Mouse (Mus musculus) adrenal gland, postnatal 10 days (tissue): Measurements from ENCODE around the gene Zfp446. TPM values are rescaled to one million over a fixed set of nuclear protein-coding genes. Genes with fewer than 3 reads are reported as not detected.
"Not testable (repeated sequence)": the region's sequence is repeated elsewhere in the genome, so short reads cannot be mapped to it uniquely, and the experiment has no call there.

Experiments used
- DNase-seq: peaks from one replicate; pipeline ENCODE4 v3.0.0; 2021; ENCODE audit warnings: mixed read lengths
- long read RNA-seq, 2 experiments: library from polyadenylated mRNA; stranded (forward); transcript quantifications; one replicate each; pipeline ENCODE4 v2.0.0; 2021
- total RNA-seq, 2 experiments: library from RNA; stranded (reverse); gene quantifications; 2 replicates each; pipeline ENCODE4 v1.2.3; 2021

Gene Zfp446
- total RNA-seq: 1 to 10 TPM; 5.4 to 5.9 TPM
- long read RNA-seq, experiment 1, full-length matches to known transcripts: 1 of 4 reads
- long read RNA-seq, experiment 1, partial matches to known transcripts: 0 of 4 reads
- long read RNA-seq, experiment 1, other reads (novel, unspliced or antisense): 3 of 4 reads
- long read RNA-seq, experiment 2, full-length matches to known transcripts: 2 of 3 reads
- long read RNA-seq, experiment 2, partial matches to known transcripts: 0 of 3 reads
- long read RNA-seq, experiment 2, other reads (novel, unspliced or antisense): 1 of 3 reads

DNA sequence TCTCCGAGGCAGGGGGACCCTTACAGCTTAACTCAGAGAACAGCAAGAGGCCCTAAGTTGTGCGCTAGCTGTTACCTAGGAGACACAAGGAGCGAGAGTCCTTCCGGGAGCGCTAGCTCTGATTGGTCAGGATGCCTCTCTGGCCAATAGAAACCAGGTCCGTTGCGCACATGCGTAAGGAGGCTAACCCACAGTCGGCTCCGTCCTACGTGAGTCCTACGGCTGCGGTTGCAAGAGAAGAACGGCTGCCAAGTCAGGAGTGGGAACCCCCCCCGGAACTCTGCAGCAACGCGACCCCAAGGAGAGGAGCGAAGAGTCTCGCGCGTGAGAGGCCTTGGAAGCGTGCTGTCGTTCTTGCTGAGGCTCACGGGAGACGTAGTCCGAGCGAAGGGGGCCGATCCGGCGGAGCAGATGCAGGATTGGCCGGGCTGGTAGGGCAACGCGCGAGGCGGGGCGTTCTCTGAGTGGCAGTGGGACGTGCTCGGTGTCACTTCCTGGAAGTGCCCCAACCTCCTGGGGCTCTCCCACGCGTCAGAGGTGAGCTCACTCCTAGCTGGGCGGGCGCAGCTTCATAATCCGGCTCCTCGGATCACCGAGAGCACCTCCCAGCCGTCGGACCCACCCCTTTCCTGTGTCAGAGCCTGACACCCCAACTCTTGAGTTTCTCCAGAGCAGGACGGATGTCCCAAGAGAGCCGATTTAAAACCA lies at the start of gene Zfp446:
Zfp446 (plus strand) TSS at position 167 of the 708 bp plus-strand sequence.
- DNase-seq: peak; percentile 98

- no peak for DNase-seq
Measured at GRCm38 (mm10) chr7:12933615-12934140, 44.0 kb upstream of the Zfp446 start.

GRCm38 (mm10) chr7:12934808-12935207 lies 42.8 kb upstream of the Zfp446 start:
- no peak for DNase-seq

DNA sequence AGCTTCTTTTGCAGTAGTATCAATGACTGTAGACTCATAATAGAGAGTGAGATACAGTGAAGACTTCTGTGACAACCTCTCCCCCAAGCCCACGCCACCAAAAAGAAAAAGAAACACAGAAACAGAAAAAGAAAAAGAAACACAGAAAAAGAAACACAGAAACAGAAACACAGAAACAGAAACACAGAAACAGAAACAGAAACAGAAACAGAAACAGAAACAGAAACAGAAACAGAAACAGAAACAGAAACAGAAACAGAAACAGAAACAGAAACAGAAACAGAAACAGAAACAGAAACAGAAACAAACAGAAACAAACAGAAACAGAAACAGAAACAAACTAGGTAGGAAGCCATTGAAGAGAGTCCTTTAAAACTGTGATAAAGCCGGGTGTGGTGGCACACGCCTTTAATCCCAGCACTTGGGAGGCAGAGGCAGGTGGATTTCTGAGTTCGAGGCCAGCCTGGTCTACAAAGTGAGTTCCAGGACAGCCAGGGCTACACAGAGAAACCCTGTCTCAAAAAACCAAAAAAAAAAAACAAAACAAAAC lies 40.3 kb upstream of the Zfp446 start:
- not testable (repeated sequence) for DNase-seq

GRCm38 (mm10) chr7:12940599-12940998 lies 37.0 kb upstream of the Zfp446 start:
- DNase-seq: no peak

DNA sequence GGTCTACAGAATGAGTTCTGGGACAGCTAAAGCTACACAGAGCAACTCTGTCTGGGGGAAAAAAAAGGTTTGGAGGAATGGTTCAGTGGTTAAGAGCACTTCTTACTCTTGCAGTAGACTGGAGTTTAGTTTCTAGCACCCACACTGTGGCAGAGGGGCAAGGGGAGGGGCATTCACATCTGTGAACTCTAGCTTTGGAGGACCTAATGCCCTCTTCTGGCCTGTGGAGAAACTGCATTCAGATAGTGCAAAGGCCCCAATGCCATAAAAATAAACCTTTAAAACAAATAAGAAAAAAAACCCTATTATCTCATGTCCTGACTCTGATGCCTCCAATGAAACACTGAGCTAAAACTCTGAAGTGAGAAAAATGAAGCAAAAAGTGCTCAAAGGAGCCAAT lies 34.2 kb upstream of the Zfp446 start:
- DNase-seq: no peak

DNA sequence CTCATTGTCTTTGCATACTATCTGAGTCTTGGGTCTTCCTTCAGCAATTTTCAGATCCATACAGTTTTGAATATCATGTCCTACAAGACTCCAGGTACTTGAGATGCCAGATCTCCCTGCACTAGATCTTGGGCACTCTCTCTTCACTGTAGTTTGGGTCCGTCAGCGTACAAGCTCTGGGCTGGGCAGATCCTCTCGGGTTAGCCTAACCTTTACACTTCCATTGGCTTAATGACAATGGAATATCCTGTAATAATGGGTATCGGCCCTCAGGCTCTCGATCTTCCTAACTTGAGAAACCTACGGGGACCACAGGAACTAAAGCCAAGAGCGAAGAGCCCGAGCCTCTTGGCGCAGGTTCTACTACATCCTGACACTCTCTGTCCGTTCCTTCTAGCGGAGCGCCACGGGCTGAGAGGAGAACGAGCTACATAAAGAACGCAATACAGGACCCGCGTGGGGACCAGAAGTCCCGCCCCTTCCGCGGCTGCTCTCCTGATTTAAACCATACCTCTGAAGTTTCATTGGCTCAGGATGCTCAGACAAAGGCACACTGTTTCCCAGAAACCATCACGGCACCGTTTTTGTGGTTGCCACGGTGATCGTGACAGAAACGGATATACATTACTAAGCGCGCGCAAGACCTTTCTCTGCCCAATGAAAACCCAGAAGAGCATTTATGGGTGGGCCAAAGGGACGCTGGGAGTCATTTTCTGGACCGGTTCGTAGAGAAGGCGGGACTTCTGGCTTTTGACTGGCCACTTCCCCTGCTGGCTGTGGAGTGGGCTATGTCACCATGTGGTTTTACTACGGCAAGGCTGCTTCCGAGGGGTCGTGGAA lies 28.4 kb upstream of the Zfp446 start:
- peak; percentile 93 for DNase-seq

DNA sequence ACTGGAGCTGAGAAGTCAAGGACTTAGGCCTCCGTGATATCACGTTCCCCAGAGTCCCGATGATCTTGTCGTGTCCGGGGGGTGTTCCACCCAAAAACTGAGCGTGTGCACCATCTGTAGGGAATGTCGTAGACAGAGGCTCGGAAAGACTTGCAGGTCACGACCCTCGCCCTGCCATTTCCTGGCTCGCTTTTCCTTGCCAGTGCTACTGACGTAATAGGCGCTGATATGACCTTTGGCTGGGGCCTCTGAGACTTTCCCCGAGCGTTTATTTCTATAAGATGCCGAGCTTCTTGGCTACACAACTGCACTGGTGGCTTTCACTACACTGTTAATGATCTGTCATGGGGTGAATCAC lies 27.8 kb upstream of the Zfp446 start:
- DNase-seq: no peak

DNA sequence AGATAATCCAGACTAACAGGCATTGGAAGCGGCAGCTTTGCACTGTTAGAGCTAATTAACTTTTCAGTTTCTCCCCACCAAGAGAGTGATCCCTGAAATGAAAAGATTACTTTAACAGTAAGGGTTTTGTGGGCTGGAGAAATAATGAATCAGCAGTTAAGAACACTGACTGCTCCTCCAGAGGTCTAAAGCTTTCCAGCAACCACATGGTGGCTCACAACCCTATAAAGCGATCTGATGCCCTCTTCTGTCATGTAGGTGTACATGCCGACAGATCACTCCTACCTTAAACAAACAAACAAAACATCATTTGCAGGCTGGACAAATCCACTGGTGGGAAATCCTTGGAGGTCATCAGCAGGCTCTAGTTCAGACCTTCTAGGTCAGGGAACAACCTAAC lies 22.8 kb upstream of the Zfp446 start:
- no peak for DNase-seq

- no peak for DNase-seq
Measured at GRCm38 (mm10) chr7:12957511-12957910, 20.1 kb upstream of the Zfp446 start.

GRCm38 (mm10) chr7:12958948-12959347 lies 18.7 kb upstream of the Zfp446 start:
- DNase-seq: no peak

- DNase-seq: no peak
Measured at GRCm38 (mm10) chr7:12959718-12960117, 17.9 kb upstream of the Zfp446 start.

DNA sequence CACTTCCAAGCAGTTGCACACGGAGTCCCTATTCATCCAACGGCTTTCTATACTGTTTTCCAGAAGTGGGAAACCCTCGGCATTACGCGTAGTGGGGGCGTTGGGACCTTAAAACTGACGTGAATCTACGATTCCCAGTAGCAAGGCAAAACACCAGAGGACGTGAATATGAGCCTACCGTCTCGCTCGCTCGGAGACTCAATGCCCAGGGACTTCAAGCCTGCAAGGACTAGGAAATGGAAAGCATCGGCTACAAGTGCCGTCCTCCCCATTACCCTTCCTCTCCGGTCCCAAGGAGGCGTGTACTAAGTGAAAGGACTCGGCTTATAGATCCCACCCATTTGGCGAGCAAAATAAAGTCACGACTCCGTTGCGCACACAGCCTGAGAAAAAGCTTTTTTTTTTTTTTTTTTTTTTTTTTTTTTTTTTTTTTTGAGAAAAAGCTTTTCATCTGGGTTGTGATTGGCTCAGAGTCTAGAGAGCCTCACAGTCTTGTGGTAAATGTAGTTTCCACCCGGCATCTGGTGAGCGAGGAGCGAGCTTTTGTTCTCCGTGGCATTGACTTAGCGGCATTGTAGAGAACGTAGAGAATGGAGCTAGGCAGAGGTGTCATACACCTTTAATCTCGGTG lies 16.0 kb upstream of the Zfp446 start:
- DNase-seq: peak; percentile 58

GRCm38 (mm10) chr7:12965678-12966091 lies 12.0 kb upstream of the Zfp446 start, which contains the start of gene Zfp324:
TSS of gene Zfp324 (plus strand) at chr7:12965838.
- DNase-seq: peak; percentile 94

GRCm38 (mm10) chr7:12966104-12966845 lies 11.4 kb upstream of the Zfp446 start:
- peak; percentile 79 for DNase-seq

DNA sequence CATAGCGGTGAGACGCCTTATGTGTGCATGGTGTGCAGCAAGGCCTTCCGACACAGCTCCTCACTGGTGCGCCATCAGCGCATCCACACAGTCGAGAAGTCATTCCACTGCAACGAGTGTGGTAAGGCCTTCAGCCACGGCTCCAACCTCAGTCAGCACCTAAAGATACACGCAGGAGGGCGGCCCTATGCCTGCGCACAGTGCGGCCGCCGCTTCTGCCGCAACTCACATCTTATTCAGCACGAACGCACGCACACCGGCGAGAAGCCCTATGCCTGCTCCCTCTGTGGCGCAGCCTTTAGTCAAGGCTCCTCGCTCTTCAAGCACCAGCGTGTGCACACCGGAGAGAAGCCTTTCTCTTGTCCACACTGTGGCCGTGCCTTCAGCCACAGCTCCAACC lies 6.7 kb upstream of the Zfp446 start:
- no peak for DNase-seq

- DNase-seq: no peak
Measured at GRCm38 (mm10) chr7:12978931-12979722, 1.5 kb downstream of the Zfp446 start.

- DNase-seq: no peak
Measured at GRCm38 (mm10) chr7:12979776-12980175, 2.1 kb downstream of the Zfp446 start.

GRCm38 (mm10) chr7:12980291-12980690 lies 2.6 kb downstream of the Zfp446 start:
- no peak for DNase-seq

DNA sequence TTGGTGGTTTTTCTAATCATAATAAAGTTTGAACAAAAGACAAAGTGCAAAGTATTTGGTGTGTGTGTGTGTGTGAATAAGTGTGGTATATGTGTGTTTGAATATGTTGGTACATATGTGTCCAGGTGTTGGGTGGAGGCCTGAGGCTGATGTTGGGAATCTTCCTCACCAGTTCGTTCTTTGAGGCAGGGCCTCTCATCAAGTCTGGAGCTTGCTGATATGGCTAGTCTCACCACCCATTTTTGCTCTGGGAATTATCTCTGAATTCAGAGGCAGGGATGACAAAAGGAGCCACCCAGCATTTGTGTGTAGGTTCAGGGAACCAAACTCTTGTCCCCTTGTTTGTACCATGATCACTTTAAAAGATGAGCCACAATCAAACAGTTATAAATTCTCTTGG lies 8.1 kb downstream of the Zfp446 start:
- DNase-seq: no peak
